Mouse (Mus musculus) lung, postnatal 0 days (tissue): ENCODE measurements around the gene Zfp652.

ENCODE experiments used
- CTCF ChIP-seq: IDR thresholded peaks from 2 replicates; pipeline ENCODE4 v1.5.1; 2016; ENCODE audit warnings: antibody characterized with exemption, mild to moderate bottlenecking
- EP300 ChIP-seq: IDR thresholded peaks from 2 replicates; pipeline ENCODE4 v1.6.1; 2016; ENCODE audit warnings: antibody characterized with exemption, mild to moderate bottlenecking, control low read depth

GRCm38 (mm10) chr11:95833006-95833570, 120.6 kb downstream of the Zfp652 start:
- no peak for TF ChIP-seq CTCF
- no peak for TF ChIP-seq EP300
